Mouse (Mus musculus): ENCODE results near the gene Abcb5. TPM values are rescaled to one million over a fixed set of nuclear protein-coding genes. Genes with fewer than 3 reads are reported as not detected.

Gene Abcb5
- polyA plus RNA-seq, 1 experiment from 2014 or later = not detected

DNA sequence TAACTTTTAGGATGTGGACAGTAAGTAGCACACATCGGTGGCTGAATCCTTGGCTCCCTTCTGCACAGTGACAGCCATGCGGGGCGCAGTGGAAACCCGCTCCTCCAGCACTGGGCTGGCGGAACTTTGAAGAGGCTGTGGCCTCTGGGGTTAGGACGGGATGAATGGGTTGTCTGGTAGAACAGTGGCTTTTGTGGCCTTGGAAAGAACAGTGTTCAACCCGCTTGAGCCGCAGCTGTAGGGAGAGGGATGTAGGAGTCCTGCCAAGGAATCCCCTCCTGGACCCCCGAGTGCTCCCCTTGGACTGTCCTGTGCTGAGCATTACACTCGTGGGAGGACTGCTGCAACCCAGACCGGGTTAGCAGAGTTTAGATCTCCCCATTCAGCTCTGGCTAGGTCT lies 116.2 kb downstream of the Abcb5 start:
- Histone ChIP-seq H3K4me1 (ENCODE audit: control insufficient read depth, insufficient read depth, low read depth, low read length) (peaks cover 16% of the 10 kb centered on the region), H3K4me2 (ENCODE audit: low read length) (no peak overlapping the region), H3K27me3 (replicated peaks; ENCODE audit: control insufficient read depth, insufficient read depth, low read length) (peaks cover 29% of the 10 kb centered on the region), H3K36me3 (ENCODE audit: control insufficient read depth, insufficient read depth, low read length) (no peaks in the 10 kb centered on the region), H3K4me3 (ENCODE audit: low read length) (peak overlapping the region; percentile 43), H3K9me3 (ENCODE audit: control insufficient read depth, low read length) (no peaks in the 10 kb centered on the region), H3K27ac (ENCODE audit: low read depth, low read length) (no peak overlapping the region), H3K9ac (ENCODE audit: low read depth, low read length) (no peak overlapping the region)
- peak; percentile 19; the same call in 1 of the 2 replicates for ATAC-seq
- WGBS = under 1% methylated on average over 11 of the region's 11 CpGs

DNA sequence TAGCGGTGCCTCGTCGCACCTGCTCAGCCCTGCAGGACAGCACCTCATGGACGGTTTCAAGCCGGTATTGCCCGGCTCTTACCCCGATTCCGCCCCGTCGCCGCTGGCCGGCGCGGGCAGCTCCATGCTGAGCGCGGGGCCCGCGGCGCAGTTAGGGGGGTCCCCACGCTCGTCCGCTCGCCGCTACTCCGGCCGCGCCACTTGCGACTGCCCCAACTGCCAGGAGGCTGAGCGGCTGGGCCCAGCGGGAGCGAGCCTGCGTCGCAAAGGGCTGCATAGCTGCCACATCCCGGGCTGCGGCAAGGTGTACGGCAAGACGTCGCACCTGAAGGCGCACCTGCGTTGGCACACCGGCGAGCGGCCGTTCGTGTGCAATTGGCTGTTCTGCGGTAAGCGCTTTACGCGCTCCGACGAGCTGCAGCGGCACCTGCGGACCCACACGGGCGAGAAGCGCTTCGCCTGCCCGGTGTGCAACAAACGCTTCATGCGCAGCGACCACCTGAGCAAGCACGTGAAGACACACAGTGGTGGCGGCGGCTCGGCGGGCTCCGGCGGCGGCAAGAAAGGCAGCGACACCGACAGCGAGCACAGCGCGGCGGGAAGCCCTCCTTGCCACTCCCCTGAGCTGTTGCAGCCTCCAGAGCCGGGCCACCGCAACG lies 116.9 kb downstream of the Abcb5 start:
- H3K4me1 ChIP-seq (ENCODE audit: control insufficient read depth, insufficient read depth, low read depth, low read length) = peaks cover 12% of the 10 kb centered on the region
- no peak overlapping the region for H3K9ac ChIP-seq (ENCODE audit: low read depth, low read length)
- under 1% methylated on average over 73 of the region's 78 CpGs for WGBS
- no peaks in the 10 kb centered on the region for H3K9me3 ChIP-seq (ENCODE audit: control insufficient read depth, low read length)
- ATAC-seq = peak; percentile 41
- H3K36me3 ChIP-seq (ENCODE audit: control insufficient read depth, insufficient read depth, low read length) = no peaks in the 10 kb centered on the region
- H3K27me3 ChIP-seq (replicated peaks; ENCODE audit: control insufficient read depth, insufficient read depth, low read length) = peaks cover 35% of the 10 kb centered on the region
- peak overlapping the region; percentile 38 for H3K4me2 ChIP-seq (ENCODE audit: low read length)
- H3K27ac ChIP-seq (ENCODE audit: low read depth, low read length) = no peak overlapping the region; the same call in 1 of the 2 replicates
- H3K4me3 ChIP-seq (ENCODE audit: low read length) = peak overlapping the region; percentile 43

- Histone ChIP-seq H3K4me2 (ENCODE audit: low read length) (peak overlapping the region; percentile 40), H3K36me3 (ENCODE audit: control insufficient read depth, insufficient read depth, low read length) (no peaks in the 10 kb centered on the region), H3K27ac (ENCODE audit: low read depth, low read length) (no peak overlapping the region; the same call in none of the 2 replicates), H3K9ac (ENCODE audit: low read depth, low read length) (peak overlapping the region; percentile 33; the same call in 1 of the 2 replicates), H3K4me3 (ENCODE audit: low read length) (peak overlapping the region; percentile 43), H3K4me1 (ENCODE audit: control insufficient read depth, insufficient read depth, low read depth, low read length) (peaks cover 10% of the 10 kb centered on the region), H3K27me3 (replicated peaks; ENCODE audit: control insufficient read depth, insufficient read depth, low read length) (peaks cover 39% of the 10 kb centered on the region), H3K9me3 (ENCODE audit: control insufficient read depth, low read length) (no peaks in the 10 kb centered on the region)
- WGBS = under 1% methylated on average over 56 of the region's 80 CpGs
- peak; percentile 29 for ATAC-seq
Measured at GRCm38 (mm10) chr12:118848496-118849202, 117.6 kb downstream of the Abcb5 start.

DNA sequence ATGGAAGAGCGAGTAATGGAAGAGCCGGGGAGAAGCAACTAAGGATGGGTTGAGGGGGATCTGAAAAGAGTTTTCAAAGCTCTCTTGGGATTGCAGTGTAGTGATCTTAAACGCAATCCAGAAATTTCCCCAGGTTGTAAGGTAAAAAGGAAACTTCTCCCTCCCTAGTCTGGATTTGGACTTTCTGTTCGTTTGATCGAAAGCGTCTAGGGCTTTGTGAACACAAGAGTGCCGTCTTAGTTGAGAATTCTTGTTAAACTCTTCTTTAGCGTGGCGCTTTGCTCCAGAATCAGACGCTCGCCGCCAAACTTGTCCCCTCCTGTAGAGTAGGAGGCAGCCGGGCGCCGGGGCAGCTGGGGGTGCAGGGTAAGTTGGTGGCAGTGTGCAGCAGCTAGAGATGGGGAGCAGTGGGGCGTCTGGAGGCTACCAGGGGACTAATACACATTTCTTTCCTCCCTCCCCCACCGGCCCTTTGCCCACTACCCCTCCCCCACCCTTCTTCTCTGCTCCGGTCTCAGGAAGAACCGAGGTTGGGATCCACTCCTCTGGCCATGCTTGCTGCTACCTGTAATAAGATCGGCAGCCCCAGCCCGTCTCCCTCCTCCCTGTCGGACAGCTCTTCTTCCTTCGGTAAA lies 118.2 kb downstream of the Abcb5 start:
- WGBS = 1% methylated on average over 23 of the region's 23 CpGs
- Histone ChIP-seq H3K4me2 (ENCODE audit: low read length) (peak overlapping the region; percentile 40), H3K27me3 (replicated peaks; ENCODE audit: control insufficient read depth, insufficient read depth, low read length) (peaks cover 33% of the 10 kb centered on the region), H3K36me3 (ENCODE audit: control insufficient read depth, insufficient read depth, low read length) (no peaks in the 10 kb centered on the region), H3K4me3 (ENCODE audit: low read length) (peak overlapping the region; percentile 43), H3K9me3 (ENCODE audit: control insufficient read depth, low read length) (no peaks in the 10 kb centered on the region), H3K4me1 (ENCODE audit: control insufficient read depth, insufficient read depth, low read depth, low read length) (peaks cover 10% of the 10 kb centered on the region), H3K27ac (ENCODE audit: low read depth, low read length) (no peak overlapping the region), H3K9ac (ENCODE audit: low read depth, low read length) (peak overlapping the region; percentile 33; the same call in 1 of the 2 replicates)
- ATAC-seq = peak; percentile 18; the same call in 1 of the 2 replicates

GRCm38 (mm10) chr12:118847381-118847780 lies 118.8 kb downstream of the Abcb5 start:
- no peak overlapping the region for H3K27ac ChIP-seq (ENCODE audit: low read depth, low read length)
- H3K4me2 ChIP-seq (ENCODE audit: low read length) = peak overlapping the region; percentile 63
- H3K4me3 ChIP-seq (ENCODE audit: low read length) = peak overlapping the region; percentile 43
- H3K9ac ChIP-seq (ENCODE audit: low read depth, low read length) = no peak overlapping the region
- H3K27me3 ChIP-seq (replicated peaks; ENCODE audit: control insufficient read depth, insufficient read depth, low read length) = peaks cover 32% of the 10 kb centered on the region
- H3K9me3 ChIP-seq (ENCODE audit: control insufficient read depth, low read length) = no peaks in the 10 kb centered on the region
- no peaks in the 10 kb centered on the region for H3K36me3 ChIP-seq (ENCODE audit: control insufficient read depth, insufficient read depth, low read length)
- peaks cover 10% of the 10 kb centered on the region for H3K4me1 ChIP-seq (ENCODE audit: control insufficient read depth, insufficient read depth, low read depth, low read length)
- ATAC-seq = no peak
- under 1% methylated on average over 17 of the region's 17 CpGs for WGBS

DNA sequence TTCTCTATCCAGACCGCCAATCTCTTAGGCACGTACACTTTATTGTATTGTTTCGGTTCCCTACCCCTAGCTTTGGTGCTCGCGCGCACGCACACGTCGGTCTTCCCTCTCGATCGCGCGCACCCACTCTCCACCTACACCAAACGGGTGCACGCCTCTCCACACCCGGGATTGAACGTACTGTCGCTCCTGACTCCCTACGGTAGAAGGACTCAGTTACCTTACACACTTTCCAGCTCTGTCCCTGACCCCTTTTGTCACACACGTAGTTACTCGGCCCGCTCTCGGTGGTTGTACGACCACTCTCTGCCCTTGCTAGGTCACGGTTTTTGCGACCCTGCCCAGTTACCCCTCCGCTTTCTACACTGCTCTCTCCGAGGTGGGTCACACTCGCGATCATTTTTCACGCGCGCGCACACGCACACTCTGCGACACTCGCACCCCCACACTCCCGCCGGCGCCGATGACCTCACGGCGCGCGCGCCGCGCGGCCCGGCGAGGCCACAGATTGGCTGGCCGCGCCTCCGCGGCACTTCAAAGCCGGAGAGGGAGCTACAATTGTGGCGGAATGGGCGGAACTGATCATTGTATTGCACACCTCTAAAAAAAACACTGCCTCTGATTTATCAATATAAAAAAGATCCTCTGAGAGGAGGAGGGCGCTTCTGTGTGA lies 119.4 kb downstream of the Abcb5 start:
- peak; percentile 47 for ATAC-seq
- peak overlapping the region; percentile 50; the same call in 1 of the 2 replicates for H3K9ac ChIP-seq (ENCODE audit: low read depth, low read length)
- peak overlapping the region; percentile 43 for H3K4me3 ChIP-seq (ENCODE audit: low read length)
- H3K4me2 ChIP-seq (ENCODE audit: low read length) = peak overlapping the region; percentile 63
- H3K27ac ChIP-seq (ENCODE audit: low read depth, low read length) = no peak overlapping the region
- H3K9me3 ChIP-seq (ENCODE audit: control insufficient read depth, low read length) = no peaks in the 10 kb centered on the region
- WGBS = under 1% methylated on average over 59 of the region's 59 CpGs
- peaks cover 10% of the 10 kb centered on the region for H3K4me1 ChIP-seq (ENCODE audit: control insufficient read depth, insufficient read depth, low read depth, low read length)
- no peaks in the 10 kb centered on the region for H3K36me3 ChIP-seq (ENCODE audit: control insufficient read depth, insufficient read depth, low read length)
- peaks cover 31% of the 10 kb centered on the region for H3K27me3 ChIP-seq (replicated peaks; ENCODE audit: control insufficient read depth, insufficient read depth, low read length)

DNA sequence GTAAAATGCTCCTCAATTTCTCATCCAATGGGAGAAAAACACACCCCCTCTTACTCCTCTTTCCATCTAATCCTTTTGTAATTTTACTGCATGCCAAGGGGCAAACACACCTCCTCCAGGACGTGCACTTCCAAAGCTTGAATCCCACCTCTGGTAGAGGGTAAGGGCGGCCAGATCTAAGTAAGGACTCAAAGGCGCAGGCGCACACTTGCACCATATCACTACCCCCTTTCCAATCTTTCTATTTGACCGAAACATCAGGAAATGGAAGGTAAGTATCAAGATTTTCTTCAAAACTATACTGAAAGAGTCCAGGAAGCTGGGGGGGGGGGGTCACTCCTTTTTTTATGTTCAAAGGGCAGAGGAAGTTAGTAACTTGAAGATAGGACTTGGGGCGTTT lies 120.0 kb downstream of the Abcb5 start, which contains the start of gene Sp8:
Gene Sp8, plus strand, starts transcription at position 109 of the 400 bp plus-strand sequence.
- 10% methylated on average over 6 of the region's 6 CpGs for WGBS

DNA sequence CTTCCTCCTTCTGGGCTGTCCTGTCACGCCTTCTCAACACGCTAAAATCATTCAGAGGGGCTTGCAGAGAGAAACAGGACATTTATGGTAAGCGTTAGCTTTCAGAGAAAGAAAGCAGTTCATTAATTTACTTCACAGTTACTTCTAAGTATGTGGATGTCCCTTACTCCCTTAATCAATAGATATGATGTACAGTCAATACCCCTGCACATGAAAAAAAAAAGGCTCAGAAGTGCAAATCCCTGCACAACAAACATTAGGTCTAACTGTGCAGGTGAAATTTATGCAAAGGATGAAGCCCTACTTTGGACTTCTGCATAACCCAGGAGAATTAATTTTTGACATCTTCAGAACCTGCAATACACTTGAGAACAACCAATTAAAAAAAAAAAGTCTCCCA lies 120.9 kb downstream of the Abcb5 start:
- H3K9ac ChIP-seq (ENCODE audit: low read depth, low read length) = no peak overlapping the region
- no peak overlapping the region for H3K4me3 ChIP-seq (ENCODE audit: low read length)
- 29% methylated on average over 3 of the region's 3 CpGs for WGBS
- H3K4me1 ChIP-seq (ENCODE audit: control insufficient read depth, insufficient read depth, low read depth, low read length) = peaks cover 10% of the 10 kb centered on the region
- no peaks in the 10 kb centered on the region for H3K36me3 ChIP-seq (ENCODE audit: control insufficient read depth, insufficient read depth, low read length)
- ATAC-seq = no peak
- no peak overlapping the region for H3K27ac ChIP-seq (ENCODE audit: low read depth, low read length)
- no peak overlapping the region for H3K4me2 ChIP-seq (ENCODE audit: low read length)
- H3K27me3 ChIP-seq (replicated peaks; ENCODE audit: control insufficient read depth, insufficient read depth, low read length) = peaks cover 35% of the 10 kb centered on the region
- H3K9me3 ChIP-seq (ENCODE audit: control insufficient read depth, low read length) = no peaks in the 10 kb centered on the region

More for the DNA sequence above, 120.0 kb downstream of the Abcb5 start, which contains the start of gene Sp8:
- peak within 1 kb of the TSS; percentile 63 for H3K4me2 ChIP-seq (ENCODE audit: low read length)
- no peaks in the 10 kb centered on the region for H3K9me3 ChIP-seq (ENCODE audit: control insufficient read depth, low read length)
- ATAC-seq = no peak
- no peak within 1 kb of the TSS for H3K27ac ChIP-seq (ENCODE audit: low read depth, low read length)
- H3K4me1 ChIP-seq (ENCODE audit: control insufficient read depth, insufficient read depth, low read depth, low read length) = peaks cover 10% of the 10 kb centered on the region
- peak within 1 kb of the TSS; percentile 43 for H3K4me3 ChIP-seq (ENCODE audit: low read length)
- H3K9ac ChIP-seq (ENCODE audit: low read depth, low read length) = peak within 1 kb of the TSS; percentile 50; the same call in 1 of the 2 replicates
- peaks cover 35% of the 10 kb centered on the region for H3K27me3 ChIP-seq (replicated peaks; ENCODE audit: control insufficient read depth, insufficient read depth, low read length)
- H3K36me3 ChIP-seq (ENCODE audit: control insufficient read depth, insufficient read depth, low read length) = no peaks in the 10 kb centered on the region
